Mouse (Mus musculus) common myeloid progenitor, adult 5-6 weeks (primary cell): ENCODE measurements around the gene Mat2a. TPM values are rescaled to one million over a fixed set of nuclear protein-coding genes. Genes with fewer than 3 reads are reported as not detected.
"Not testable (repeated sequence)": the region's sequence is repeated elsewhere in the genome, so short reads cannot be mapped to it uniquely, and the experiment has no call there.

ENCODE experiments used
- ATAC-seq: replicated peaks from 2 replicates; pipeline ENCODE4 v1.8.0; 2016; ENCODE audit warnings: low read depth, mild to moderate bottlenecking, moderate TSS enrichment, inconsistent platforms; ENCODE audit not compliant: poor library complexity, severe bottlenecking
- total RNA-seq: library from RNA; stranded (forward); fragments of 200-1000, 187-1606 nt; gene quantifications from 2 replicates; pipeline ENCODE4 v1.2.3, GENCODE M21; 2017

Mat2a gene
- 300 and 303 TPM in 2 replicates for total RNA-seq

DNA sequence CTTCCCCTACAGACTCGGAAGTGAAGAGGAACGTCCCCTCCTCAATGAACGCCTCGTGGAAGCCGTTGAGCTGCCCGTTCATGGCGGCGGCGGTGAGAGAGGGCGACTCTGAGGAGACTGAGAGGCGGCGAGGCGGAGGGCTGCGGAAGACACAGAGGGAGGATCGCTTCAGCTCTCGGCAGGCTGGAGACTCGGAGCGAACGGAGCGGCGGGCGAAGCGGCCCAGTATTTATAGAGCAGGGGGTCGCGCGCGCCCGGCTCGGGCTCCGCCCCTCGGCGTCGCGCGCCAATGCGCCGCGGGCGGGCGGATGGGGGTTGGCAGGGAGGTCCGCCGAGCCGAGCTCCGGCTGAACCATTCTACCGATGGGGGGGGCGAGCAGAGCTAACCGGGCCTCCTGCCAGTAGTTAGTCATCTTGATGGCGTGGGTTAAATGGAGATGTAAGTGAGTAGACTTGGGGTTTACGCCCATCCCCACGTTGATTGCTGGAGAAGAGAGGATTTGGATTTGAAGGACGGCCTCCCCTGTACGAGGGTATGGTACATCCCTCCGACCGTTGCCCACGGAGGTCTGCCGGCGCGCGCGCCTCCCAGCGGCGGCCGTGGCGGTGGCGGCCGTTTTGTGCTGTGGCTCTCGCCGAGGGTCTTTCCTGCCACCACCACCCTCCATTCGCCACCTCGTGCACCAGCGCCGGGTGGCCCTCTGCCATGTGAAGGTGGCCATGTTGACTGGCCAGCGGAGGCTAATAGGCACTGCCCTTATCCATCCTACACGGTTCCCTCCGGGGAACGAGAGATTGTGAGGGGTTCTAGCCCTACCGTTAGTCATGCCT is at the start of gene Mat2a:
Mat2a (minus strand) TSS at position 204 of the 831 bp plus-strand sequence.
- peak; percentile 77 for ATAC-seq

DNA sequence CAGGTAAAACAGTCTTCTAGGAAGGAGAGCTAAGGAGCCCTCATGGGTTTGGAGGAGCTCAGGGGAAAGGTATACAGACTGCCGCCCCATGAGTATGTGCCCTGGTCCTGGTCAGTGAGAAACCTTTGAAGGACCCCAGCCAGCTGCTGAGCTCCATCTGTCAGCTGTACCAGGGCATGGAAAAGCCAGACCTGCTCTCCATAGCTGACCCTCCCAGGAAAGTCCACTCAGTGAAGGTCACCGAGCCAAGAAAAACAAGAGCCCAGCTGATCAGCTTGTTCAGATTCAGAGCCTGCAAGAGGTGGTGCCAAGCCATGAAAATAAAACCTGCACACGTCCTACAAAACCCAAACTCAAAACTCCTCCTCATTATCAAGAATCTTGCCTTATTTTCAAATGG is 49.5 kb upstream of the Mat2a start:
- ATAC-seq, result no peak

- 0 out of 2 replicates have a peak, but pooled peaks have one; percentile 25 for ATAC-seq
Measured at GRCm38 (mm10) chr6:72487282-72487681, 47.9 kb upstream of the Mat2a start.

- 0 out of 2 replicates have a peak, but pooled peaks have one; percentile 8 for ATAC-seq
Measured at GRCm38 (mm10) chr6:72486307-72486706, 46.9 kb upstream of the Mat2a start.

DNA sequence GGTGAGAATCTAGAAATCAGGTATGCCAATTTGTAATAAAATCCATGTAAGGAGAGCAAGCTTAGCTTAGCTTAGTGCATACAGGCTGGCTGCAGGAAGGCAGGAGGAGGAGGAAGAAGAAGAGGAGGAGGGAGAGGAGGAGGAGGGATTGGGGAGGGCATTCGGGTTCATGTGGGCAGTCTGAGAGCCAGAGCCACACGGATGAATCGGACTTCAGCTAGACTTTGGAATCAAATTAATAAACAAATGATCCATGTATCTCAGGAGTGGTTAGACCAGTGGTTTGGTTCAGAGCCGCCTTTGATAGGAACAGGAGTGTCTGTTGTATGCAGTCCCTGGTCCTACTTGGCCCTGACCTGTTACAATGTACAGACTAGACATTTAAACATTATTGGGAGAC is 45.5 kb upstream of the Mat2a start:
- no peak for ATAC-seq

- ATAC-seq, result 0 out of 2 replicates have a peak, but pooled peaks have one; percentile 42
Measured at GRCm38 (mm10) chr6:72482156-72482555, 42.8 kb upstream of the Mat2a start.

DNA sequence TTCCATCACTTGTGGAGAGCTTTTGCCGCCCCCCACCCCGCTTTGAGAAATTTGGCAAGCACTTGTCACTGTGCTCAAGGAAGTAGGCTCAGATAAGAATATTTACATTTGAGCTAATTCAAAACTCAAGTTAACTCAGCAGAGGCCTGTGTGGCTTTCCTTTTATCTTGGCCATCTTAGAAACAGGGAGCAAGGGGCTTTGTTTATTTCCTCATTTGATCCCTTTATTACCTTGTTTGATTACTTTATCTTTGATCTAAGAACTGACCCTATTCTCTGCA is 41.0 kb upstream of the Mat2a start:
- ATAC-seq, result no peak

DNA sequence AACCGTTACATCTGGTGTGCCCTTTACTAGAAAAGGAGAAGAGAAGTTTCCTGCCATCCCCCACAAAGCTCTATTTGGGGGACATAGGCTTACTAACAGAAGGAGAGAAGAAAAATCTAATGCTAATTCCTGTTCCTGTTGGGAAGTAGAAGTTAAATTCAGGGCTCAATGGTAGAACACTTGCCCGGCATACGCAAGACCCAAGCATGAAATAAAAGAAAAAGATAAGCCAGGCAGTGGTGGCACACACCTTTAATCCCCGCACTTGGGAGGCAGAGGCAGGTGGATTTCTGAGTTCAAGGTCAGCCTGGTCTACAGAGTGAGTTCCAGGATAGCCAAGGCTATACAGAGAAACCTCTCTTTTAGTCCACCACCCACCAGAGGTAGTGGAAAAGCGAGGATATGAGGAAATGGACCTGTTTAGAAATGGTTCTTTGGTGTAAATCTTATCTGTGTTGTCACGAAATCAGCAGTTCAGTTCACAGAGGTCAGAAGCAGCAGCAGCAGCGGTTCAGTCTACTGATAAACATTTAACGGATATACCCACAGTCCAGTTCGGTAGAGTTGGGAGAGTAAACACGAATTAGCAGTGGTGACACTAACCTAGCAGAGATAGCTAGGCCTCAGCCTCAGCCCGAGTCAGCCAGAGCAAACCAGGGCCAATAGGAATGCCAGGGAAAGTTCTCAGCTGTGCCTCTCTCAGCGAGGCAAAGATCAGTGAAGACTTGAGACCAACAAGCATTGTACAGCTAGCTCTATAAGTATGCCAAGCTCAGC is 40.5 kb upstream of the Mat2a start:
- no peak; the same call in 1 of the 2 replicates for ATAC-seq

DNA sequence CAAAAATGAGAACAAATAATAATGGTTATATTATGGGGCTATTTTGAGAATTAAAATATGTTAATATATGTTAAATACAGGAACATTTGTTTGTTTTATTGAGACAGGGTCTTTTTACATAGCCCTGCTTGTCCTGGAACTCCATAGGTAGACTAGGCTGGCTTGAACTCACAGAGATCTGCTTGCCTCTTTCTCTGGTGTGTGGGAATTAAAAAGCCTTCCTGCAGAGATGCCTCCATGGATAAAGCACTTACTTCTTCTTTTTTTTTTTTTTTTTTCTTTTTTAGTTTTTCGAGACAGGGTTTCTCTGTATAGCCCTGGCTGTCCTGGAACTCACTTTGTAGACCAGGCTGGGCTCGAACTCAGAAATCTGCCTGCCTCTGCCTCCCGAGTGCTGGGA is 39.3 kb upstream of the Mat2a start:
- not testable (repeated sequence) for ATAC-seq

DNA sequence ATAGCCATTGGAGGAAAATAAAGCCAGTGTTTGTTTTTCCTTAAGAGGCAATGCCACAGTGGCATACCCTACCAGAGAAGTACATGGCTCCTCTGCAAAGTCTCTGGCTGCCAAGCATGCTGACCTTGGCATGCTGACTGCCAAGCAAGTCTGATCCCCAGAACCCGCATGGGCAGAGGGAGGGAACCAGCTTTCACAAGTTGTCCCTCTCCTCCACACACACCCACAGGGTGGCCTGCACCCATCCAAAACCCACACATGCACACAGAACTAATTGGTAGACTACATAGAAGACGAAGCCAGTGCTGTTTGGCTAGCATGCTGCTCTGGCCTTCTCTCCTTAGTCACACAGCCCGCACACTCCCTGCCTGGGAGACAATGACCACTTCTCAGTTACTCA is 38.3 kb upstream of the Mat2a start:
- no peak for ATAC-seq

- no peak for ATAC-seq
Measured at GRCm38 (mm10) chr6:72476836-72477235, 37.5 kb upstream of the Mat2a start.

- ATAC-seq, result no peak
Measured at GRCm38 (mm10) chr6:72475221-72475985, 36.0 kb upstream of the Mat2a start.

DNA sequence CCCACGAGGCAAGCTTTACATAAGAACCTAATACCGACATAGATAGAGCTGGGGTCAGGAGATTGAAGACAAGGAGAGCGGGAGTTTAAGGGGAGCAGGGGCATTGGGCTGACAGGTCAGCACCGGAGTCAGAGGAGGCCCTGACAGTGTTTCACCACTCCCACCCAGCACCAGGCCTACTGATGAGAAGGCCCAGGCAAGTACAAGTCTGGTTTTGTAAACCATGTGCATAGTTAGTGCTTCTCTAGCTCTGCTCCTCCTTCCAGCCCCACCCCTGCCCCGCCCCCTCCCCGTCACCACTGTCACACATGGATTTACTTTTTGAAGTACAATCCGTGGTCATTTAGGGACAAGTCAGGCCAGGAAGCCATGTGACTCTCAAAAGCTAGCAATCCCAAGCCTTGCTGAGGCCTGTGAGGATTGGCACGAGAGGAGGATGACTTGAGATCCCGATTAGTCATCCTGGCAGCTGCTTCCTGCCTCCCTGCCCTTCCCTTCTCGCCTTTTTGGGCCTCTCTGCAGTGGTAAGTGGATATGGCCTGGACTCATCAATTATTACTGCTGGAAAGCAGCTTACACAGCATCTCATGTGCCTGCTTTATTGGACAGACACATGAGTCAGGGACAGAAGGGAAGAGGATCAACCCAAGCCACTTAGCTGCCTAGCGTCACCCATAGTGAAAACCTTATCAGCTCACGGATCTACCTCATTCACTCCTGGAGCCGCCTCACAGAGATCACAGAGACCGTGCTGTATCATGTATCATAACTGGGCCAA is 34.1 kb upstream of the Mat2a start:
- no peak for ATAC-seq

- ATAC-seq, result no peak
Measured at GRCm38 (mm10) chr6:72466171-72466570, 26.8 kb upstream of the Mat2a start.

DNA sequence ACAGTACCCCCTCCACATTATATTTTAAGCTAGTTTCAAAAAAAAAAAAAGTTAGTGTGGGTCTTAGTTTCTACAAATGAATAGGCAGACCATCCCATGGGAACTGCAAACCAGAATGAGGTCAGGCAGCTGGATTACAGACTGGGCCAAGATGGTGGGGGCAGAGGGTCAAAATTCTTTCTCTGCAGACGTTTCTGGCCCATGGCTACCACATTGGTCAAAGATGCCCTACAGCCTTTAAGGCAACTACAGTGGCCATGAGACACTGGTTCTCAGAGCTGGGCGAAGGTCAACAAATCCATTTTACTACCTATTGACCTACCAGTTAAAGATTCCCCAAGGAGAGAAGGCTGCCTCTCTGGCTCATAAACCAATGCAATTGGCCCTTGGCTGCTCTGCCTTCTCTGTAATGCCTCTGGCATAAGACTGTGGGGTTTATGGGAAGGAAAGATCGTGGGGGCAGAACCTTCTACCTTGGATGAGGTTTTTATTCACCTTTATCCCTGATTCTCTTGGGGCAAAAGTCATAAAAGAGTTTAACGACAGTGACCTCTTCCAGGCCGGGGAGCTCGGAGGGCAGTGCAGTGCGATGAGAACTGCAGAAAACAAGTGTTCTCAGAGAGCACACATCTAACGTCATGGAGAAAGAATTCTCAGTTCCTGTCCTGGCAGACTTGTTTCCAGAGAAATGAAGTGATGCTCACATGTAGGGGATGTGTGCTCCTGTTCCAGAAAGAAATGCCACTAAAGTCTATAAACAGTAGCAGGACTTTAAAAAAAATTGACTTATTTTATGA is 26.2 kb upstream of the Mat2a start:
- ATAC-seq, result no peak

- ATAC-seq, result not testable (repeated sequence)
Measured at GRCm38 (mm10) chr6:72462550-72463257, 23.3 kb upstream of the Mat2a start.

- no peak for ATAC-seq
Measured at GRCm38 (mm10) chr6:72460036-72460801, 20.9 kb upstream of the Mat2a start.

DNA sequence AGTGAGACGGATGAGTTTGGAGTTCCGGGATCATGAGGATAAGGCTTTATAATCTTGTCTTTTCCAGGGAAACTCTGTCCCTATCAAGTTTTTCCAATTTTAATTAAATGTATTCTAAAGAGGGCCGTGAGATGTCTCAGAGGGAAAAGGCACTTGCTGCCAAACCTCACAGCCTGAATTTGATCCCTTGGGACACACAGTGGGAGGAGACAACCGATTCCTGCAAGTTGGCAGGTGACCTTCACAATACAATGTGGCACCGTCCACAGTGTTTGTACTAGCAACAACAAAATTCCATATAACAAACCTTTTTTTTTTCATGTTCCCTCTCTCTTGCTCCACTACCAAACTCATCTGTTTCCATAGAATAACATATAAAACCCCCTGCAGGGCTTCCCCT is 19.6 kb upstream of the Mat2a start:
- no peak for ATAC-seq
